Mouse (Mus musculus) bone marrow macrophage, adult 2 months (primary cell): Measurements from ENCODE around the gene Herc1.

Experiments
- CTCF ChIP-seq: IDR thresholded peaks from 2 replicates; pipeline ENCODE4 v1.5.1; 2012; ENCODE audit warnings: low read depth, mild to moderate bottlenecking, low read length, moderate library complexity
- POLR2A ChIP-seq: IDR thresholded peaks from 2 replicates; pipeline ENCODE4 v1.6.1; 2012; ENCODE audit warnings: mild to moderate bottlenecking, low read depth, low read length, borderline replicate concordance

- no peak for TF ChIP-seq CTCF
- no peak for TF ChIP-seq POLR2A
Observed at GRCm38 (mm10) chr9:66349144-66349859, 948 bp upstream of the Herc1 start.
